Mouse (Mus musculus): ENCODE measurements around the gene Atp2b4. TPM values are rescaled to one million over a fixed set of nuclear protein-coding genes. Genes with fewer than 3 reads are reported as not detected.
"Not testable (repeated sequence)": the region's sequence is repeated elsewhere in the genome, so short reads cannot be mapped to it uniquely, and the experiment has no call there.

Atp2b4 gene
- total RNA-seq, 2 experiments from 2014 or later = 245 to 247 TPM

- DNase-seq (ENCODE audit: extremely low spot score in 1 of 2, low spot score in 2 of 2) = no peak
- Histone ChIP-seq H3K27ac (no peak overlapping the region), H3K4me3 (no peak overlapping the region)
- TF ChIP-seq CTCF (IDR thresholded peaks at IDR 0.05) = no peak
- intact Hi-C loops (cut with DNase I) = no loop called here
Measured at GRCm38 (mm10) chr1:133710895-133711294, 89.9 kb downstream of the Atp2b4 start.

GRCm38 (mm10) chr1:133709292-133709691 is 91.5 kb downstream of the Atp2b4 start:
- DNase-seq (ENCODE audit: extremely low spot score in 1 of 2, low spot score in 2 of 2) = no peak
- no peak overlapping the region for H3K27ac ChIP-seq
- intact Hi-C loops (cut with DNase I) = no loop called here
- no peak for TF ChIP-seq CTCF (IDR thresholded peaks at IDR 0.05)
- no peak overlapping the region for H3K4me3 ChIP-seq

GRCm38 (mm10) chr1:133701824-133702223 is 99.0 kb downstream of the Atp2b4 start:
- H3K27ac ChIP-seq; intact Hi-C loops (cut with DNase I); DNase-seq (ENCODE audit: extremely low spot score in 1 of 2, low spot score in 2 of 2); H3K4me3 ChIP-seq: not testable (repeated sequence)
- peak; percentile 47 for TF ChIP-seq CTCF (IDR thresholded peaks at IDR 0.05)

- Histone ChIP-seq H3K27ac (no peak overlapping the region), H3K4me3 (no peak overlapping the region)
- intact Hi-C loops (cut with DNase I) = loop anchor here (5.0 kb wide), 1 partner anchor 66 kb away; no protein-coding TSS in a partner anchor
- TF ChIP-seq CTCF (IDR thresholded peaks at IDR 0.05) = no peak
- no peak for DNase-seq (ENCODE audit: extremely low spot score in 1 of 2, low spot score in 2 of 2)
Measured at GRCm38 (mm10) chr1:133697935-133698620, 102.8 kb downstream of the Atp2b4 start.

DNA sequence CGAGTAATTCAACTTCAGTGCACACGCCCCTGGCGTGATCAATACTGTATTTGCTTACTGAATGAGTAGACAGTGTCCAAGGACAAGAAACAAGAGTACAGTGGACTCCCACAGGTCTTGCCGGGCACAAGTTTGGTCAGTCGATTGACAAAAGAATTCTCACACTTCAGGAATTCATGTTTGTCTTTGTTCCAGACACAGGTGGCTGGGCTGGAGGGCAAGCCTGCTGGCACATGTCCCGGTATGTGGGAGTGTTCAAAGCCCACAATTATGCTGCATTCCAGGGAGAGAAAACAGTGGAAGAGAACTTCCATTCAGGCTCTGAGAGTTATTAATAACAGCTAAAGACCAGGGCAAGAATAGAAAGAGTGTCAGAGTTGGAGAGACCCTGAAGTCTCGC is 104.9 kb downstream of the Atp2b4 start:
- DNase-seq (ENCODE audit: extremely low spot score in 1 of 2, low spot score in 2 of 2) = no peak
- Histone ChIP-seq H3K4me3 (no peak overlapping the region), H3K27ac (no peak overlapping the region)
- TF ChIP-seq CTCF (IDR thresholded peaks at IDR 0.05) = no peak
- intact Hi-C loops (cut with DNase I) = loop anchor here (5.0 kb wide), 1 partner anchor 64 kb away; no protein-coding TSS in a partner anchor

GRCm38 (mm10) chr1:133694876-133695275 is 106.0 kb downstream of the Atp2b4 start:
- H3K27ac ChIP-seq = no peak overlapping the region
- TF ChIP-seq CTCF (IDR thresholded peaks at IDR 0.05) = no peak
- DNase-seq (ENCODE audit: extremely low spot score in 1 of 2, low spot score in 2 of 2) = no peak
- H3K4me3 ChIP-seq = no peak overlapping the region
- intact Hi-C loops (cut with DNase I) = loop anchor here (5.0 kb wide), 1 partner anchor 63 kb away; no protein-coding TSS in a partner anchor

DNA sequence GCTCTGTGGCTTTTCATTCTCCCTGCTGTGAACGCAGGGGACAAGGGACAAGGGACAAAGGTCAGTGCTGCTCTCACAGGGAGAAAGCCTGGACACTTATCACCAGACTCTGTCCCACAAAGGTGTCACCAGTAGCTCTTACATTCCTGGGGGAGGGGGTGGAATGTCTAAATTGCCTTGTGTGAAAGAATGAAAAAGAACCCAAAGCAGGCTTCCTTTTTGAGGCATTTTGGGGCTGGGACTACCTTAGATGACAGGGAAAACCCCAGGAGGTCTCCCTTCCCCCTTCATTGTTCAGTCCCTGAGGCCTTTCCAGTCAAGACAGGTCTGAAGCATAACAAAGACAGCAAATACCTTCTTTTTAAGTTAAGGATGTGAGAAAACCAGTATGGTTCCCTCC is 106.5 kb downstream of the Atp2b4 start:
- intact Hi-C loops (cut with DNase I) = no loop called here
- Histone ChIP-seq H3K27ac (no peak overlapping the region), H3K4me3 (no peak overlapping the region)
- TF ChIP-seq CTCF (IDR thresholded peaks at IDR 0.05) = no peak
- no peak for DNase-seq (ENCODE audit: extremely low spot score in 1 of 2, low spot score in 2 of 2)

- no peak for TF ChIP-seq CTCF (IDR thresholded peaks at IDR 0.05)
- Histone ChIP-seq H3K27ac (no peak overlapping the region), H3K4me3 (no peak overlapping the region)
- no peak for DNase-seq (ENCODE audit: extremely low spot score in 1 of 2, low spot score in 2 of 2)
- intact Hi-C loops (cut with DNase I) = no loop called here
Measured at GRCm38 (mm10) chr1:133693536-133694114, 107.2 kb downstream of the Atp2b4 start.

- no peak for TF ChIP-seq CTCF (IDR thresholded peaks at IDR 0.05)
- Histone ChIP-seq H3K4me3 (no peak overlapping the region), H3K27ac (no peak overlapping the region)
- no peak for DNase-seq (ENCODE audit: extremely low spot score in 1 of 2, low spot score in 2 of 2)
- intact Hi-C loops (cut with DNase I) = no loop called here
Measured at GRCm38 (mm10) chr1:133692195-133692594, 108.6 kb downstream of the Atp2b4 start.

GRCm38 (mm10) chr1:133691046-133691445 is 109.8 kb downstream of the Atp2b4 start:
- intact Hi-C loops (cut with DNase I) = no loop called here
- no peak for TF ChIP-seq CTCF (IDR thresholded peaks at IDR 0.05)
- no peak for DNase-seq (ENCODE audit: extremely low spot score in 1 of 2, low spot score in 2 of 2)
- no peak overlapping the region for H3K27ac ChIP-seq
- no peak overlapping the region for H3K4me3 ChIP-seq

DNA sequence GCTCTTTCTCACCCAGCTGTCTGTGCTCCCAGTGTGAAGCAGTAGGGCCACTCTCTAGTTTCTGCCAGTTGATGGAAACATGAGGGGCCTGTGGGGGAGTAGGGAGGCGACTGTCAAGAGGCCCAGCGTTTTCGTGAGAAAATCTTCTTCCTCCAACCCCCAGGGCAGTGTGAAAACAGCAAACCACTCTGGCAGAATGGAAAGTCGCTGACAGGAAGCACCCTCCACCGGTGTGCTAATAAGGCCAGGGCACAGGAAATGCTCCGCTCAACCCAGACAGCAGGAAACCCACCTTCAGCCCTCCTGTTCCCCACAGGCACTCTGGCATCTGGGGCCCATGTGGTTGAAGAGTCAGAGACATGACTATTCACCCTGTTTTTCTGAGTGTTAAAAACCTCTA is 110.9 kb downstream of the Atp2b4 start, which contains the start of gene Lax1:
TSS of gene Lax1 (minus strand) at position 212 of the 400 bp plus-strand sequence.
- no peak for DNase-seq (ENCODE audit: extremely low spot score in 1 of 2, low spot score in 2 of 2)
- TF ChIP-seq CTCF (IDR thresholded peaks at IDR 0.05) = no peak
- Histone ChIP-seq H3K4me3 (no peak within 1 kb of the TSS), H3K27ac (no peak within 1 kb of the TSS)
- intact Hi-C loops (cut with DNase I) = no loop called here

- no peak overlapping the region for H3K27ac ChIP-seq
- no peak overlapping the region for H3K4me3 ChIP-seq
- TF ChIP-seq CTCF (IDR thresholded peaks at IDR 0.05) = no peak
- DNase-seq (ENCODE audit: extremely low spot score in 1 of 2, low spot score in 2 of 2) = no peak
- intact Hi-C loops (cut with DNase I) = no loop called here
Measured at GRCm38 (mm10) chr1:133688301-133688700, 112.5 kb downstream of the Atp2b4 start.
